Mouse (Mus musculus): ENCODE measurements around the gene Mpp5. TPM values are rescaled to one million over a fixed set of nuclear protein-coding genes. Genes with fewer than 3 reads are reported as not detected.

The Mpp5 gene
- polyA plus RNA-seq, 1 experiment from 2014 or later = 19.5 TPM

- Histone ChIP-seq H3K9ac (replicated peaks; ENCODE audit: low read length) (no peak overlapping the region), H3K9me3 (ENCODE audit: control insufficient read depth, low read length) (no peaks in the 10 kb centered on the region), H3K36me3 (ENCODE audit: control insufficient read depth, insufficient read depth, low read length) (no peaks in the 10 kb centered on the region), H3K4me1 (ENCODE audit: control insufficient read depth, insufficient read depth, low read length) (no peaks in the 10 kb centered on the region), H3K27me3 (ENCODE audit: control insufficient read depth, insufficient read depth, low read length) (no peaks in the 10 kb centered on the region), H3K4me2 (ENCODE audit: low read length) (no peak overlapping the region), H3K4me3 (replicated peaks; ENCODE audit: low read depth, low read length) (no peak overlapping the region), H3K27ac (replicated peaks; ENCODE audit: low read depth, low read length) (no peak overlapping the region)
- no peak for DNase-seq
- no peak for ATAC-seq (ENCODE audit: low FRiP score, low TSS enrichment)
Measured at GRCm38 (mm10) chr12:78761979-78762378, 13.3 kb downstream of the Mpp5 start.

GRCm38 (mm10) chr12:78769031-78769713 lies 20.5 kb downstream of the Mpp5 start:
- Histone ChIP-seq H3K27me3 (ENCODE audit: control insufficient read depth, insufficient read depth, low read length) (no peaks in the 10 kb centered on the region), H3K9ac (replicated peaks; ENCODE audit: low read length) (no peak overlapping the region), H3K4me2 (ENCODE audit: low read length) (no peak overlapping the region), H3K36me3 (ENCODE audit: control insufficient read depth, insufficient read depth, low read length) (no peaks in the 10 kb centered on the region), H3K4me1 (ENCODE audit: control insufficient read depth, insufficient read depth, low read length) (no peaks in the 10 kb centered on the region), H3K27ac (replicated peaks; ENCODE audit: low read depth, low read length) (no peak overlapping the region), H3K9me3 (ENCODE audit: control insufficient read depth, low read length) (no peaks in the 10 kb centered on the region), H3K4me3 (replicated peaks; ENCODE audit: low read depth, low read length) (no peak overlapping the region)
- no peak for ATAC-seq (ENCODE audit: low FRiP score, low TSS enrichment)
- no peak for DNase-seq
- 82% methylated on average over 6 of the region's 6 CpGs for WGBS

DNA sequence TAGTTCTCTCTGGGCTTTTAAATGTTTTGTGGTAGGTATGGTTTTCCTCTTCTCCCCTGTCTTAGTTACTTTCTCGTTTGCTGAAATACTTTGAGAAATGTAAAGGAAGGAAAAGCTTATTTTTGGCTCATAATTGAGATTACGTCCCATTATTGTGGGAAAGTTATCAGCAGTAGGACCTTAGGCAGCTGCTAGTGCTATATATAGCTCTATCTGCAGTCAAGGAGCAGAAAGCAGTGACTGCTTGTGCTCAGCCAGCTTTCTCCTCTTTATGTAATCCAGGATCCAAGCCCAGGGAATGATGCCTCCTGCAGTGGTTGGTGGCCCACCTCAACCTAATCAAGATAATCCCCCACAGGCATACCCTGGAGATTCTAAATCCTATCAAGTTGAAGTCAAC lies 24.5 kb downstream of the Mpp5 start:
- Histone ChIP-seq H3K4me3 (replicated peaks; ENCODE audit: low read depth, low read length) (no peak overlapping the region), H3K9ac (replicated peaks; ENCODE audit: low read length) (no peak overlapping the region), H3K27me3 (ENCODE audit: control insufficient read depth, insufficient read depth, low read length) (no peaks in the 10 kb centered on the region), H3K4me1 (ENCODE audit: control insufficient read depth, insufficient read depth, low read length) (no peaks in the 10 kb centered on the region), H3K36me3 (ENCODE audit: control insufficient read depth, insufficient read depth, low read length) (no peaks in the 10 kb centered on the region), H3K27ac (replicated peaks; ENCODE audit: low read depth, low read length) (no peak overlapping the region), H3K4me2 (ENCODE audit: low read length) (no peak overlapping the region), H3K9me3 (ENCODE audit: control insufficient read depth, low read length) (no peaks in the 10 kb centered on the region)
- ATAC-seq (ENCODE audit: low FRiP score, low TSS enrichment) (no peak), DNase-seq (no peak)
- 90% methylated on average over 2 of the region's 2 CpGs for WGBS

- DNase-seq = peak; percentile 26
- Histone ChIP-seq H3K27me3 (ENCODE audit: control insufficient read depth, insufficient read depth, low read length) (no peaks in the 10 kb centered on the region), H3K27ac (replicated peaks; ENCODE audit: low read depth, low read length) (no peak overlapping the region), H3K36me3 (ENCODE audit: control insufficient read depth, insufficient read depth, low read length) (no peaks in the 10 kb centered on the region), H3K4me1 (ENCODE audit: control insufficient read depth, insufficient read depth, low read length) (no peaks in the 10 kb centered on the region), H3K9ac (replicated peaks; ENCODE audit: low read length) (no peak overlapping the region), H3K9me3 (ENCODE audit: control insufficient read depth, low read length) (no peaks in the 10 kb centered on the region), H3K4me2 (ENCODE audit: low read length) (no peak overlapping the region), H3K4me3 (replicated peaks; ENCODE audit: low read depth, low read length) (no peak overlapping the region)
- peak; percentile 63 for ATAC-seq (ENCODE audit: low FRiP score, low TSS enrichment)
- WGBS = 5% methylated on average over 2 of the region's 2 CpGs
Measured at GRCm38 (mm10) chr12:78777916-78778315, 29.2 kb downstream of the Mpp5 start.

DNA sequence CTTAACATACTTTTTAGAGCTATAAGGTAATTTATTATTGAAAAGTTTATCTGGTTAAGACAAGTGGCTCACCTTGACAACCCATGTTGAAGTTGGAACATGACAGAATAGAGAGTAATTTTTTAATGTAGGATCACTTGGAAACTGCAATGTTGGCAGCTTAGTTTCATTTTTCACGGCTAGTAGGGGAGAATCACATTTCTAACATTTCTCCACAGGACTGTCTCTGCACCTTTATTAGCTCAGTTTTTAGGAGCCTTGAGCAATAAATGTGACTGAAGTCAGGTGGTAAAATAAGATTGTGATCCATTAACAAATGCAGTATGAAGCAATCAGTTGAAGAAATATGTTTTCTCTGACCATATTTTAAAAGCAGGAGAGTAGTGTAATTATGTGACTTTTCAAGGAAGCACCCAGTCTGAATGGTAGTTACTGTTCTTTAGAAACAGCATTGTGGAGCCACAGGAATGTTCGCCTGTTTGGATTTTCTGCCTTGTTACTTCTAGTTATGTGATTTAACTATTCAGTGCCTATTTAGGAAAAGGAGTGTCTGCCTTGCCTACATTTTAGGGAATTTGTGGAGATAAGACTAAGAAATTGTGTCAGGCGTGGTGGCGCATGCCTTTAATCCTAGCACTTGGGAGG lies 29.8 kb downstream of the Mpp5 start:
- Histone ChIP-seq H3K27me3 (ENCODE audit: control insufficient read depth, insufficient read depth, low read length) (no peaks in the 10 kb centered on the region), H3K27ac (replicated peaks; ENCODE audit: low read depth, low read length) (no peak overlapping the region), H3K9me3 (ENCODE audit: control insufficient read depth, low read length) (no peaks in the 10 kb centered on the region), H3K4me1 (ENCODE audit: control insufficient read depth, insufficient read depth, low read length) (no peaks in the 10 kb centered on the region), H3K4me2 (ENCODE audit: low read length) (no peak overlapping the region), H3K4me3 (replicated peaks; ENCODE audit: low read depth, low read length) (no peak overlapping the region), H3K9ac (replicated peaks; ENCODE audit: low read length) (no peak overlapping the region), H3K36me3 (ENCODE audit: control insufficient read depth, insufficient read depth, low read length) (no peaks in the 10 kb centered on the region)
- 46% methylated on average over 4 of the region's 4 CpGs for WGBS
- ATAC-seq (ENCODE audit: low FRiP score, low TSS enrichment) (no peak), DNase-seq (no peak)

DNA sequence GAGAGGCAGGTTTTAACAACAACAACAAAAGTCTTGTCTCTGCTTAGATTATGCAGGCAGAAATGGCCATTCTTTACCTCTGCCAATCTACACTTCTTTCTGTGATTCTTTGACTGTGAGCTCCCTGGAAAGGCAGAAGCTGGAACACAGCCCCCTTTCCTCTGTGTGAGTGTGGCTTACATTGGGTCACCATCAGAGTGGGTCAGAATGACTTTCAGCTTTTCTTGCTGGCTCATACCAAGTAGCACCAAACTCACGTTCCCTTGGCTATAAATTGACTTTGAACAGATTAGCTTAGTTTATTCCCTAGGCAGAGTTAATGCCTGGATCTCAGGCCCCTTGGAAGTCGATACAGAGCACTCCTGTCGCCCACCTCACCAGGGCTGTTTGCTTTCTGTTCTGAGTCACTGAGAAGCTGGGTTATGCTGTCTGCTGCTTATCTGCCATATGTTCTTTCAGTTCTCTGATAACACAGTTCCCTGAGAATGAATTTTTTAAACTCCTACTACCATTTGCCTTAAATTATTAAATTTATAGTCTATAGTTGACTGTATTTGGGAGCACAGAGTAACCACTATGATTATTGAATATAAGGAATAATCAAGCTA lies 39.7 kb downstream of the Mpp5 start:
- Histone ChIP-seq H3K27me3 (ENCODE audit: control insufficient read depth, insufficient read depth, low read length) (no peaks in the 10 kb centered on the region), H3K36me3 (ENCODE audit: control insufficient read depth, insufficient read depth, low read length) (no peaks in the 10 kb centered on the region), H3K4me1 (ENCODE audit: control insufficient read depth, insufficient read depth, low read length) (no peaks in the 10 kb centered on the region), H3K4me3 (replicated peaks; ENCODE audit: low read depth, low read length) (no peak overlapping the region), H3K27ac (replicated peaks; ENCODE audit: low read depth, low read length) (no peak overlapping the region), H3K4me2 (ENCODE audit: low read length) (no peak overlapping the region), H3K9me3 (ENCODE audit: control insufficient read depth, low read length) (no peaks in the 10 kb centered on the region), H3K9ac (replicated peaks; ENCODE audit: low read length) (no peak overlapping the region)
- 58% methylated on average over 3 of the region's 3 CpGs for WGBS
- DNase-seq (no peak), ATAC-seq (ENCODE audit: low FRiP score, low TSS enrichment) (no peak)

DNA sequence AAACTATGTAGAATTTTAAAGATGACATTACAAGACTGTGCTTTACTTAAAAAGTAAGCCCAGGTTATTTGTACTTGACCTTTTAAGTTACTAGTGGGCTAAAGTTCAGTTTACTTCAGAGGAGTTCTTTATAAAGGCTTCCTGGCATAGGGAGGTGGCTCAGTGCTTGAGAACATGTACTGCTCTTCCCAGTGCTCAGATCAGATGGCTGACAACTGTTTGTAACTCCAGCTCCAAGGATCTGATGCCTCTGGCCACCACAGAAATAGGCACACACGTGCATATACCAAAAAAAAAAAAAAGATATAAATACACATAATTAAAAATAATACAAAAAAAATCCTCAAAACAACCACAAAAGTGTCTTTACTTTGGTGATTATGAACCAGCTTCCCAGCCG lies 42.1 kb downstream of the Mpp5 start:
- H3K9ac ChIP-seq (replicated peaks; ENCODE audit: low read length) = no peak overlapping the region
- H3K4me1 ChIP-seq (ENCODE audit: control insufficient read depth, insufficient read depth, low read length) = 0 out of 2 replicates have a peak, but pooled peaks cover 4% of the 10 kb centered on the region
- no peak overlapping the region for H3K27ac ChIP-seq (replicated peaks; ENCODE audit: low read depth, low read length)
- no peaks in the 10 kb centered on the region for H3K36me3 ChIP-seq (ENCODE audit: control insufficient read depth, insufficient read depth, low read length)
- no peak overlapping the region for H3K4me2 ChIP-seq (ENCODE audit: low read length)
- no peaks in the 10 kb centered on the region for H3K9me3 ChIP-seq (ENCODE audit: control insufficient read depth, low read length)
- H3K4me3 ChIP-seq (replicated peaks; ENCODE audit: low read depth, low read length) = no peak overlapping the region
- H3K27me3 ChIP-seq (ENCODE audit: control insufficient read depth, insufficient read depth, low read length) = no peaks in the 10 kb centered on the region
- no peak for ATAC-seq (ENCODE audit: low FRiP score, low TSS enrichment)
- 79% methylated on average over 2 of the region's 2 CpGs for WGBS
- no peak for DNase-seq

DNA sequence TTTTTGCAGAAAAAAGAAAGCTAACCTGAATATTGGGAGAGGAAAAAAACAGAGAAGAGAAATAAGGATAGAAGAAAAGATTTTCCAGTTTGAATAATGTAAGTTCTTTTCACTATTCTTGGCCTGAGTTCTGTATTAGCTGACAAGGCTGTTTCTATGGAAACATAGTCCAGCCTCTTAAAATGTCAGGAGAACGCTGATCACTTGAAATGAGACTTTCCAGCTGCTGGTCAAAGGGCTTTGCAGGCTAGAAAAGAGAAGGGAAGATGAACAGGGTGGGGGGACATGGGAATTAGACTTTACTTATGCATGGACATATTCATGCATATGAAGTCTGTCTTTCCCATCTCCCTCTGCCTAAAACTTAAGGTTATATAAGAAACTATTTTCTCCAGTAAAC lies 45.5 kb downstream of the Mpp5 start:
- H3K9me3 ChIP-seq (ENCODE audit: control insufficient read depth, low read length) = no peaks in the 10 kb centered on the region
- no peak overlapping the region for H3K4me2 ChIP-seq (ENCODE audit: low read length)
- 0 out of 2 replicates have a peak, but pooled peaks cover 4% of the 10 kb centered on the region for H3K36me3 ChIP-seq (ENCODE audit: control insufficient read depth, insufficient read depth, low read length)
- no peak overlapping the region for H3K4me3 ChIP-seq (replicated peaks; ENCODE audit: low read depth, low read length)
- no peak for ATAC-seq (ENCODE audit: low FRiP score, low TSS enrichment)
- no peak overlapping the region for H3K27ac ChIP-seq (replicated peaks; ENCODE audit: low read depth, low read length)
- peak; percentile 64 for DNase-seq
- no peaks in the 10 kb centered on the region for H3K27me3 ChIP-seq (ENCODE audit: control insufficient read depth, insufficient read depth, low read length)
- H3K9ac ChIP-seq (replicated peaks; ENCODE audit: low read length) = no peak overlapping the region
- H3K4me1 ChIP-seq (ENCODE audit: control insufficient read depth, insufficient read depth, low read length) = 0 out of 2 replicates have a peak, but pooled peaks cover 4% of the 10 kb centered on the region
- 0% methylated on average over 1 of the region's 1 CpGs for WGBS

DNA sequence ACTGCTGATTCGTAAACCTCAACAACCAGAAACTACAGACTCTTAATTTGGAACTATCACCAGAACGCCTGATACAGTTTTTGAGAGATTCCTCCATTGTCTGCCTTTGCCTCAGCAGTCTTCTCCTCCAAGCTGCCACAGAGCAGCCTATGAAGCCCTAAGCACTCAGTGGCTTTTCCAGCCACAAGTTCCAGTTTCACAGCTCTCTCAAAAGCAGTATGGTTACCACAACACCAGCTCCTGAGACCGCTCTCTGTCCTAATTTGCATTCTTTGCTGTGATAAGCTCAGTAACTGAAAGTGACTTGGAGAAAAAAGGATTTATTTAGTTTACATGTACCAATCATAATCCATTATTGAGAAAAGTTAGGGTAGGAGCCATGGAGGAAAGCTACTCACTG lies 51.3 kb downstream of the Mpp5 start:
- 77% methylated on average over 3 of the region's 3 CpGs for WGBS
- Histone ChIP-seq H3K27ac (replicated peaks; ENCODE audit: low read depth, low read length) (no peak overlapping the region), H3K9ac (replicated peaks; ENCODE audit: low read length) (no peak overlapping the region), H3K4me3 (replicated peaks; ENCODE audit: low read depth, low read length) (no peak overlapping the region), H3K9me3 (ENCODE audit: control insufficient read depth, low read length) (no peaks in the 10 kb centered on the region), H3K27me3 (ENCODE audit: control insufficient read depth, insufficient read depth, low read length) (no peaks in the 10 kb centered on the region), H3K4me1 (ENCODE audit: control insufficient read depth, insufficient read depth, low read length) (no peaks in the 10 kb centered on the region), H3K4me2 (ENCODE audit: low read length) (no peak overlapping the region), H3K36me3 (ENCODE audit: control insufficient read depth, insufficient read depth, low read length) (0 out of 2 replicates have a peak, but pooled peaks cover 4% of the 10 kb centered on the region)
- no peak for ATAC-seq (ENCODE audit: low FRiP score, low TSS enrichment)
- DNase-seq = no peak
